Mouse (Mus musculus): Measurements from ENCODE around the gene Olfr478.
"Not testable (repeated sequence)": the region's sequence is repeated elsewhere in the genome, so short reads cannot be mapped to it uniquely, and the experiment has no call there.

The Olfr478 gene

DNA sequence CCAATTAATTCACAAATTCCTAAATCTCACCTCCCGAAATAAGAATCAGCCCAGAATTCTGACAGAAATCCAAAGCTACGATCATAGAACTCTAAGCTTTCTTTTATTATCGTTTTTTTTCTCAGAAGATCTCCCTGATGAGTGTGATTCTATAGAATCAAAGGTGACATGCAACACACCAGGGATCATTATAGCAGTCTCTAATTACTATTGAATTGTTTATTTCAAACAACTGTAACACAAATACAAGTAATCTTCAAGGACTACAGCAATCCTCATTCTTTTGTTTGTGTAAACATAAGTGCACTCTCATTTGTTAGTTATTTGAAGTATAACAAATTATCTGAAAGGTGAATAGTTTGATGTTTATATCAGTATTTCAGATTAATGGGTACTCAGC lies at the start of gene Olfr478:
TSS of gene Olfr478 (minus strand) at position 101 of the 400 bp plus-strand sequence.
- no peak for DNase-seq (ENCODE audit: extremely low spot score, low spot score)

DNA sequence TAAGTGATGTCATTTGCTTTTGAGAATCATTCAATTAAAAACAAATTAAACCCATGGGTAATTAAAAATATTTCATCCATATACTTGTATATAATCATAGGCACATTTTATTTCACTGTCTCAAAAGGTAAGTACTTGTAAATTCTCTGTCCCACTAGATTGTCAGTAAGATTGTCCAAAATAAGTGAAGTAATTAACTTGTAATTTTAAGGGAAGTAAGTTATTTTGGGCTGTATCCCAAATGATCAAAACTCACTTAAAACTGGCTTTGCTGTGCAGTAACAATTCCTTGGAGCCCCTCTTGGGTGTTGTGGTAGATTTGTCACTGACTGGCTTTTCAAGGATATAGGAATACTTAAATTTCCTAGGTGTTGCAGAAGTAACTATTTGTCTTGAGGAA lies 45.8 kb upstream of the Olfr478 start, which contains the start of gene Olfr481:
TSS of gene Olfr481 (plus strand) at position 301 of the 400 bp plus-strand sequence.
- no peak for DNase-seq (ENCODE audit: extremely low spot score, low spot score)

DNA sequence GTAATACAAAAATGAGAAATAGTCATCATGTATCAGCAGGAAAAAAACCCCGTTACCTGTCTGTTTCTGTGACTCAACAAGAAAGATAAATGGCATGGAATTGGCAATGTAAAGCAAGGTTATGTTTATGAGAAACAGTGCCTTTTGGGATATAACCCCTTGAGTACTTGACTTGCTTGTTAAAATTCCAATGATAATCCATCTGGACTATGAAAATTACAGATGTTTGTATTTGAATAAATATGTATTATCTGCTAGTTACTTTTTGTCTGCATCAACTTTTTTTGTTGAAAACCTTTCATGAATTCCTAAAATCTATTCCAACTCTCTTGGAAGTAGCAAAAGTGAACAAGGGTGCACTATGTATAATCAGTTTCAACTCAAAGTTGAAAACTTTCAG lies 33.5 kb upstream of the Olfr478 start, which contains the start of gene Olfr480:
TSS of gene Olfr480 (minus strand) at position 101 of the 400 bp plus-strand sequence.
- DNase-seq (ENCODE audit: extremely low spot score, low spot score), result no peak

DNA sequence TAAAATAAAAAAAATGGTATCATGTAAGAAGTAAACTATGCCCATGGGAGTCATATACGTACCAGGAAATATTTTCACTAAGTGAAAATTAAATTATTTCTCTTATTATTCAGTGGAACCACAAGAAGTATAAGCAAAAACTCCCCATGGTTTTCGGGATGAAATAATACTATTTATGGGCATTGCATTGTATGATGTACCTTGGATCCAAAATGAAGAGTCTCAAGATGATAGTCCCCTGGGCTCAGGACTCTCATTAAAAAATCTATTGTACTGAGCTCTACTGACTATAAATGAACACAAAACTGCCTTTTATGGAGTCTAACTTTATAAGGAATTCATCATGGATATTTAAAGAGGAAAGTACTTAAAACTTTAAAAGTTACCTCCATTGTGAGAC lies 16.6 kb upstream of the Olfr478 start, which contains the start of gene Olfr479:
TSS of gene Olfr479 (plus strand) at position 301 of the 400 bp plus-strand sequence.
- no peak for DNase-seq (ENCODE audit: extremely low spot score, low spot score)

DNA sequence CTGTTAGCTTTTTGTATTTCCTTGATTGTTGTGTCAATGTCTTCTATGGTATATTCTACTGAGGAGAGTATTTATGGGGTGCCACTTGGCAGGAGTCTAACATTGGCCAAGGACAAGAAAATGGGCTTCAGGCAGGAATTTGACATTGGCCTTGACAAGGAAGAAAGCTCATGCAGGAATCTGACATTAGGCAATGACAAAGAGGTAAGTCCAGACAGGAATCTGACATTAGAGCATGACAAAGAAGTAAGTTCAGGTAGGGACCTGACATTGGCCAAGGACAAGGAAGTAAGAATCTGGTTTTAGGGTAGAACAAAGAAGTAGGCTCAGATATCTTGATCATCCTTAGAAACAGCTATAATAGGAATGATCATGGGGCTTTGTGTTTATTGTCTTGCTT lies 19.5 kb downstream of the Olfr478 start:
- not testable (repeated sequence) for DNase-seq (ENCODE audit: extremely low spot score, low spot score)

DNA sequence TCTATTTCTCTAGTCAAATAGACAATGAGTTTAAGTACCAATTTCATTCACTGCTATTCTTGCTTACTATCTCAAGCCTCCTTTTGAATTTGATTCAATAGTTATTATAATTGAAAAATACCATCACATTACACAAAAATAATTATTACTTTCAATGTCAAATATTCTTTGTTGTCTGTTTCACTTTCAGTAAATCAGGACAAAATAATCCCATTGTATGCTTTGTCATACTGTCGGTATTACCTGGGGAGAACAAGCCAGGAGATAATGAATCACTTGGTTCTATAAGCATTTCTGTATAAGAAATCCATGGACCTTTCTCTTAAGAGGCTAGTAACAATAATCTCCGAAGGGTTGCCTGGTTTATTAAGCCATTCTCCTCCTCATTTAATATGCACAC lies 47.4 kb downstream of the Olfr478 start, which contains the start of gene Olfr477:
TSS of gene Olfr477 (plus strand) at position 301 of the 400 bp plus-strand sequence.
- DNase-seq (ENCODE audit: extremely low spot score, low spot score), result no peak
